Mouse (Mus musculus) skeletal muscle tissue, postnatal 0 days (tissue): ENCODE data around the gene Rnf187. TPM values are rescaled to one million over a fixed set of nuclear protein-coding genes. Genes with fewer than 3 reads are reported as not detected.

ENCODE experiments used
- microRNA-seq, 2 experiments: library from miRNA; unstranded; fragments of <30 nt; microRNA quantifications; one replicate each; pipeline ENCODE4; 2016
- polyA plus RNA-seq: library from polyadenylated mRNA; unstranded; fragments of >200 nt; fragmentation: Nextera tagmentation; extraction: Ambion mirVana; gene quantifications from 2 replicates; pipeline ENCODE4 v1.2.1, GENCODE M21; 2015

Rnf187 gene
- 161 and 166 TPM in 2 replicates for polyA plus RNA-seq

GRCm38 (mm10) chr11:58938322-58939087, at the start of gene Rnf187:
Gene Rnf187 (minus strand): TSS chr11:58938916.

DNA sequence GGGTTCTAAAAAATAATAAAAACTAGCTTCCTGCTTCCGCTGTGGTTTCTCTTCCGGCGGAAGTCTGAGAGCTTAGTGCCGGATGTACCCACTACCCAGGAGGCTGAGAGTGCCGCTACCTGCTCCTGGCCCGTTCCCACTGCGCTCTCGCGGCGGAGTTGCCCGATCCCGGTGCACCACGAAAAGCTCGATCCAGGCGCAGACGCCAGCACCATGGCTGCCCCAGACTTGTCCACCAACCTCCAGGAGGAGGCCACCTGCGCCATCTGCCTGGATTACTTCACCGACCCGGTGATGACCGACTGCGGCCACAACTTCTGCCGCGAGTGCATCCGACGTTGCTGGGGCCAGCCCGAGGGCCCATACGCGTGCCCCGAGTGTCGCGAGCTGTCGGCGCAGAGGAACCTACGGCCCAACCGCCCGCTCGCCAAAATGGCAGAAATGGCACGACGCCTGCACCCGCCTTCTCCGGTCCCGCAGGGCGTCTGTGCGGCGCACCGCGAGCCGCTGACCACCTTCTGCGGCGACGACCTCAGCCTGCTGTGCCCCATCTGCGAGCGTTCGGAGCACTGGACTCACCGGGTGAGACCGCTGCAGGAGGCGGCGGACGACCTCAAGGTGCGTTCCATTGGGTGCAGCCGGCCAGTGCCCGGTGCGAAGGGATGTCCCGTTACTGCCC, 39.5 kb upstream of the Rnf187 start, which contains the start of gene Trim11:
Trim11 (plus strand) TSS at position 67 of the 679 bp plus-strand sequence.

GRCm38 (mm10) chr11:58954420-58955142, 15.9 kb upstream of the Rnf187 start, which contains the start of the genes Hist3h2a and Trim17:
Gene Hist3h2a (plus strand): TSS chr11:58954685.
Gene Trim17 (plus strand): TSS chr11:58954685.

DNA sequence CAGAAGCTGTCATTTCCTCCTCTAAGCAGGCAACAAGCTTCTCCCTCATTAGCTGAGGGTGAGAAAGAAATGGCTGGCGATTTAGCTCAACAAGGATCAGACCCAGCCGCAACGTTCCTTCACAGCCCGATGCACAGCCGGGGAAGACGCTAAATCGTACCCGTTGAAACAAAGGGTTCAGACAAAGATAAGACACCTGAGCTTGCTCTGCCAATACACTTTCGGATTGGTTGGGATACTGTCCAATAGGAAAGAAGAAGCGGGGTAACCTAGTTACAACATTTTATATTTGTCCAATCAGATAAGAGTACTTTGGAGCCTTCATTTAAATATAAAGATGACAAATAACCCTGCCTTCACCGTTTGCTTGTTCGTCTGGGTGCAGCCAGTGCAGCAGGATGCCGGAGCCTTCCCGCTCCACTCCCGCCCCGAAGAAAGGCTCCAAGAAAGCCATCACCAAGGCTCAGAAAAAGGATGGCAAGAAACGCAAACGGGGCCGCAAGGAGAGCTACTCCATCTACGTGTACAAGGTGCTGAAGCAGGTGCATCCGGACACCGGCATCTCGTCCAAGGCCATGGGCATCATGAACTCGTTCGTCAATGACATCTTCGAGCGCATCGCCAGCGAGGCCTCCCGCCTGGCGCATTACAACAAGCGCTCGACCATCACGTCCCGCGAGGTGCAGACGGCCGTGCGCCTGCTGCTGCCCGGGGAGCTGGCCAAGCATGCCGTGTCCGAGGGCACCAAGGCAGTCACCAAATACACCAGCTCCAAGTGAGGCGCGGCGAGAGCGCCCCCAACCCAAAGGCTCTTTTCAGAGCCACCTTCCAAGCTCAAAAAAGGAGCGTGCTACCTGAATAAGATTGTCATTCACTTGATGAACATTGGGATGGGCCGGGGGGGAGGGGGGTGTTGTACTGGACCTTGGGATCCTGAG, 10.1 kb upstream of the Rnf187 start, which contains the start of gene Hist3h2ba:
Hist3h2ba (plus strand) TSS at position 379 of the 938 bp plus-strand sequence.

GRCm38 (mm10) chr11:58917745-58918366, 20.9 kb downstream of the Rnf187 start, which contains the start of gene Btnl10:
Gene Btnl10 (plus strand): TSS chr11:58917908.

GRCm38 (mm10) chr11:58903511-58904409, 35.0 kb downstream of the Rnf187 start, which contains the start of gene Zfp39:
Gene Zfp39 (minus strand): TSS chr11:58904225.

Small RNA genes lying within 50 kb of the gene (microRNA-seq; reads per million reads assigned to microRNA genes)
- gene Gm44313: 0 to 0.10 reads per million in 2 experiments

Other genes with a start within 250 kb of the Rnf187 start
- not detected in 2 replicates for gene Olfr319, start 239.8 kb downstream of the Rnf187 start, polyA plus RNA-seq
- not detected in 2 replicates for gene Olfr318, start 214.9 kb downstream of the Rnf187 start, polyA plus RNA-seq
- gene Olfr317, start 199.7 kb downstream of the Rnf187 start, polyA plus RNA-seq: not detected in 2 replicates
- not detected in 2 replicates for gene Olfr316, start 186.2 kb downstream of the Rnf187 start, polyA plus RNA-seq
- not detected in 2 replicates for gene Olfr315, start 165.7 kb downstream of the Rnf187 start, polyA plus RNA-seq
- gene Olfr314, start 156.0 kb downstream of the Rnf187 start, polyA plus RNA-seq: not detected in 2 replicates
- gene Fam183b, start 137.0 kb downstream of the Rnf187 start, polyA plus RNA-seq: 1.3 and 1.9 TPM in 2 replicates
- not detected in 2 replicates for gene Olfr313, start 123.9 kb downstream of the Rnf187 start, polyA plus RNA-seq
- gene Olfr312, start 109.7 kb downstream of the Rnf187 start, polyA plus RNA-seq: not detected in 2 replicates
- gene Olfr311, start 99.7 kb downstream of the Rnf187 start, polyA plus RNA-seq: not detected in 2 replicates
- 2.0 TPM in 2 replicates for gene Gm12258, start 91.8 kb downstream of the Rnf187 start, polyA plus RNA-seq
- gene 2810021J22Rik, start 71.7 kb downstream of the Rnf187 start, polyA plus RNA-seq: 2.0 and 2.2 TPM in 2 replicates
- 3.0 and 3.2 TPM in 2 replicates for gene Zfp39, start 34.7 kb downstream of the Rnf187 start, polyA plus RNA-seq
- not detected in 2 replicates for gene Btnl10, start 21.0 kb downstream of the Rnf187 start, polyA plus RNA-seq
- gene Hist3h2ba, start 10.0 kb upstream of the Rnf187 start, polyA plus RNA-seq: 2.4 and 2.5 TPM in 2 replicates
- 15.6 and 17.7 TPM in 2 replicates for gene Hist3h2a, start 15.8 kb upstream of the Rnf187 start, polyA plus RNA-seq
- gene Trim17, start 15.8 kb upstream of the Rnf187 start, polyA plus RNA-seq: 0.08 and 0.10 TPM in 2 replicates
- gene Trim11, start 39.2 kb upstream of the Rnf187 start, polyA plus RNA-seq: 13.7 and 15.2 TPM in 2 replicates
- 19.9 and 27.4 TPM in 2 replicates for gene Obscn, start 197.5 kb upstream of the Rnf187 start, polyA plus RNA-seq
- 10.9 and 11.6 TPM in 2 replicates for gene Iba57, start 224.8 kb upstream of the Rnf187 start, polyA plus RNA-seq
- gene Gjc2, start 244.3 kb upstream of the Rnf187 start, polyA plus RNA-seq: 0.85 and 1.6 TPM in 2 replicates